In genomic region chr2:145405746-145406145, GRCm38 (mm10) we compare ENCODE assay signal across 19 mouse cellular contexts.
DNase-seq lines count a peak whose midpoint lies in the region; ATAC-seq and TF ChIP-seq lines count a peak whose summit lies in the region.
"Had no signal": no experiment of that assay in that cellular context is flagged by ENCODE, and none has a peak within 500 bp of the region (broad histone marks: within the 10 kb centered on the region; RNA-seq: fewer than 3 reads in every experiment).

No protein-coding gene starts in this region.

- intact Hi-C loops in gastrocnemius, postnatal 36 days (cut with DNase I), result no loop called here

- no peak for TF ChIP-seq POLR2A in CH12.LX (IDR thresholded peaks at IDR 0.05; ENCODE audit: low read depth, low read length)

- no peaks in the 10 kb centered on the region for H3K79me2 ChIP-seq in CH12.LX (replicated peaks; ENCODE audit: control insufficient read depth, extremely low read depth, insufficient read depth, poor library complexity, severe bottlenecking)

- no peak for TF ChIP-seq RAD21 in CH12.LX (IDR thresholded peaks at IDR 0.05; ENCODE audit: low read depth, low read length)

- in situ Hi-C loops in CH12.LX (cut with MboI; ENCODE audit: low pct_ligation_motif_present, low pct_unique_long_range_greater_than_20kb, low sequenced_read_pairs), result no loop called here

- no peak for TF ChIP-seq EP300 in CH12.LX (IDR thresholded peaks at IDR 0.05; ENCODE audit: low read length)

- H3K36me3 ChIP-seq in hindbrain, postnatal 0 days (ENCODE audit: insufficient read depth, low read length), result no peaks in the 10 kb centered on the region
- no peaks in the 10 kb centered on the region for H3K36me3 ChIP-seq in hindbrain, embryonic 13.5 days
- no peaks in the 10 kb centered on the region for H3K36me3 ChIP-seq in CH12.LX (replicated peaks in 1 of 2; ENCODE audit: control insufficient read depth in 1 of 2, insufficient read depth in 1 of 2, low read length in 1 of 2)
- H3K36me3 ChIP-seq: embryonic facial prominence, embryonic 12.5 days; intestine, embryonic 15.5 days; limb, embryonic 12.5 days had no signal

- no peak for ATAC-seq in hindbrain, postnatal 0 days
- no peak for ATAC-seq in hindbrain, embryonic 13.5 days (ENCODE audit: low FRiP score)
- ATAC-seq in megakaryocyte progenitor cell, adult 5-6 weeks (replicated peaks; ENCODE audit: poor library complexity), result peak; percentile 86
- ATAC-seq: intestine, embryonic 15.5 days; lung, postnatal 0 days had no signal

- H3K4me3 ChIP-seq in hindbrain, postnatal 0 days (ENCODE audit: low read length), result no peak overlapping the region
- no peak overlapping the region for H3K4me3 ChIP-seq in hindbrain, embryonic 13.5 days
- H3K4me3 ChIP-seq in CH12.LX (replicated peaks in 1 of 3; ENCODE audit: low read depth in 2 of 3, low read length in 2 of 3, poor library complexity in 1 of 3), result no peak overlapping the region
- H3K4me3 ChIP-seq: embryonic facial prominence, embryonic 12.5 days; intestine, embryonic 15.5 days; layer of hippocampus, adult 2 months; limb, embryonic 12.5 days; megakaryocyte, embryonic 14.5 days; myocyte had no signal

- TF ChIP-seq CTCF in hindbrain, postnatal 0 days (IDR thresholded peaks at IDR 0.05; ENCODE audit: low read depth), result no peak
- TF ChIP-seq CTCF in CH12.LX (conservative IDR thresholded peaks at IDR 0.05 in 1 of 2, IDR thresholded peaks at IDR 0.05 in 1 of 2; ENCODE audit: low read depth in 2 of 2, low read length in 2 of 2), result no peak

- DNase-seq in hindbrain, postnatal 0 days (ENCODE audit: low spot score), result peak; percentile 17
- peak; percentile 8 for DNase-seq in CH12.LX (ENCODE audit: extremely low read depth)
- peak; percentile 47 for DNase-seq in embryo, embryonic 10.5 days (ENCODE audit: low spot score)
- no peak for DNase-seq in gastrocnemius, postnatal 36 days
- no peak for DNase-seq in thymus, postnatal 25 days
- DNase-seq: cerebellum, adult 9-11 months; heart, postnatal 36 days; thymus, adult 18-20 months had no signal

- 42% methylated on average over 4 of the region's 4 CpGs for WGBS in hindbrain, postnatal 0 days
- WGBS in hindbrain, embryonic 13.5 days, result 38% methylated on average over 4 of the region's 4 CpGs

- dilution Hi-C loops in CH12.LX (cut with MboI; ENCODE audit: extremely low pct_ligation_motif_present, extremely low pct_unique_long_range_greater_than_20kb, low sequenced_read_pairs), result no loop called here

- no peak overlapping the region for H3K9ac ChIP-seq in hindbrain, postnatal 0 days (replicated peaks; ENCODE audit: low read length)
- H3K9ac ChIP-seq in hindbrain, embryonic 13.5 days, result no peak overlapping the region
- H3K9ac ChIP-seq in CH12.LX (ENCODE audit: insufficient read depth, low read depth), result no peak overlapping the region
- H3K9ac ChIP-seq: embryonic facial prominence, embryonic 12.5 days; intestine, embryonic 15.5 days; limb, embryonic 12.5 days; liver, embryonic 14.5 days had no signal

- H3K27me3 ChIP-seq in hindbrain, postnatal 0 days (ENCODE audit: insufficient read depth, low read length), result no peaks in the 10 kb centered on the region
- no peaks in the 10 kb centered on the region for H3K27me3 ChIP-seq in hindbrain, embryonic 13.5 days
- no peaks in the 10 kb centered on the region for H3K27me3 ChIP-seq in CH12.LX (replicated peaks)
- H3K27me3 ChIP-seq: embryonic facial prominence, embryonic 12.5 days; intestine, embryonic 15.5 days; limb, embryonic 12.5 days; megakaryocyte, embryonic 14.5 days had no signal

- H3K4me1 ChIP-seq in hindbrain, postnatal 0 days (ENCODE audit: insufficient read depth, low read length), result peaks cover 11% of the 10 kb centered on the region
- peaks cover 22% of the 10 kb centered on the region for H3K4me1 ChIP-seq in hindbrain, embryonic 13.5 days (replicated peaks)
- peaks cover 0 to 17% of the 10 kb centered on the region in 2 experiments; a peak in 2 of 4 replicates for H3K4me1 ChIP-seq in CH12.LX (ENCODE audit: control insufficient read depth in 1 of 2, insufficient read depth in 2 of 2)
- H3K4me1 ChIP-seq: intestine, embryonic 15.5 days had no signal

- H3K9me3 ChIP-seq in hindbrain, postnatal 0 days (ENCODE audit: low read length), result no peaks in the 10 kb centered on the region
- no peaks in the 10 kb centered on the region for H3K9me3 ChIP-seq in hindbrain, embryonic 13.5 days
- no peaks in the 10 kb centered on the region for H3K9me3 ChIP-seq in CH12.LX (replicated peaks; ENCODE audit: low read length)
- H3K9me3 ChIP-seq: embryonic facial prominence, embryonic 12.5 days; intestine, embryonic 15.5 days; limb, embryonic 12.5 days; megakaryocyte, embryonic 14.5 days had no signal

- no peak overlapping the region for H3K4me2 ChIP-seq in hindbrain, postnatal 0 days (ENCODE audit: low read depth, low read length)
- no peak overlapping the region for H3K4me2 ChIP-seq in hindbrain, embryonic 13.5 days
- H3K4me2 ChIP-seq in CH12.LX (ENCODE audit: insufficient read depth, low read depth, poor library complexity, severe bottlenecking), result no peak overlapping the region
- H3K4me2 ChIP-seq: embryonic facial prominence, embryonic 12.5 days; heart, embryonic 11.5 days; intestine, embryonic 15.5 days; limb, embryonic 12.5 days had no signal

- H3K27ac ChIP-seq in hindbrain, postnatal 0 days, result no peak overlapping the region
- H3K27ac ChIP-seq in hindbrain, embryonic 13.5 days, result no peak overlapping the region
- no peak overlapping the region for H3K27ac ChIP-seq in CH12.LX (ENCODE audit: insufficient read depth, low read depth)
- H3K27ac ChIP-seq: embryonic facial prominence, embryonic 12.5 days; intestine, embryonic 15.5 days; layer of hippocampus, adult 2 months; limb, embryonic 12.5 days; liver, embryonic 14.5 days had no signal

TF ChIP-seq in CH12.LX, 34 proteins besides CTCF, POLR2A, EP300 and RAD21:
- TF ChIP-seq MAZ (IDR thresholded peaks at IDR 0.05; ENCODE audit: low read depth, low read length), result no peak
- no peak for TF ChIP-seq BHLHE40 (IDR thresholded peaks at IDR 0.05; ENCODE audit: low read depth, low read length)
- no peak for TF ChIP-seq IRF4 (IDR thresholded peaks at IDR 0.05; ENCODE audit: low read depth, low read length)
- TF ChIP-seq MAFK (IDR thresholded peaks at IDR 0.05; ENCODE audit: insufficient replicate concordance, low read length), result no peak
- TF ChIP-seq MXI1 (IDR thresholded peaks at IDR 0.05; ENCODE audit: low read depth, low read length), result no peak
- no peak for TF ChIP-seq MYC (IDR thresholded peaks at IDR 0.05; ENCODE audit: low read depth, low read length)
- no peak for TF ChIP-seq CHD2 (IDR thresholded peaks at IDR 0.05; ENCODE audit: low read length)
- TF ChIP-seq USF2 (conservative IDR thresholded peaks at IDR 0.05; ENCODE audit: low read depth, low read length), result no peak
- no peak for TF ChIP-seq UBTF (IDR thresholded peaks at IDR 0.05; ENCODE audit: low read depth, low read length)
- TF ChIP-seq NRF1 (IDR thresholded peaks at IDR 0.05; ENCODE audit: low read depth, low read length), result no peak
- no peak for TF ChIP-seq SMC3 (IDR thresholded peaks at IDR 0.05; ENCODE audit: low read depth, low read length)
- no peak for TF ChIP-seq CHD1 (IDR thresholded peaks at IDR 0.05; ENCODE audit: low read depth, low read length)
- no peak for TF ChIP-seq SIN3A (IDR thresholded peaks at IDR 0.05; ENCODE audit: low read length)
- no peak for TF ChIP-seq ZNF384 (IDR thresholded peaks at IDR 0.05; ENCODE audit: low read depth, low read length)
- no peak for TF ChIP-seq NELFE (IDR thresholded peaks at IDR 0.05; ENCODE audit: low read depth, low read length)
- TF ChIP-seq E2F4 (IDR thresholded peaks at IDR 0.05; ENCODE audit: insufficient replicate concordance, low read depth, low read length), result no peak
- TF ChIP-seq TCF12 (IDR thresholded peaks at IDR 0.05; ENCODE audit: low read depth, low read length), result no peak
- no peak for TF ChIP-seq TBP (conservative IDR thresholded peaks at IDR 0.05; ENCODE audit: low read depth, low read length)
- no peak for TF ChIP-seq JUN (IDR thresholded peaks at IDR 0.05; ENCODE audit: insufficient read depth, low read depth, low read length)
- TF ChIP-seq PAX5 (IDR thresholded peaks at IDR 0.05; ENCODE audit: low read length), result no peak

Comparison
In these comparisons a context has a peak if more than half of its experiments do, and no peak if none do; other contexts are left out.
1. DNase-seq: peak in hindbrain, postnatal 0 days (single experiment), CH12.LX (single experiment) and embryo, embryonic 10.5 days (single experiment); none in gastrocnemius, postnatal 36 days (0 of 2) and thymus, postnatal 25 days (single experiment).